In genomic region chr13:47818924-47819564, GRCm38 (mm10) we compare ENCODE assay signal across 21 mouse cellular contexts.
DNase-seq lines count a peak whose midpoint lies in the region; ATAC-seq and TF ChIP-seq lines count a peak whose summit lies in the region.
"Had no signal": no experiment of that assay in that cellular context is flagged by ENCODE, and none has a peak within 500 bp of the region (broad histone marks: within the 10 kb centered on the region; RNA-seq: fewer than 3 reads in every experiment).

No protein-coding gene starts in this region.

- H3K9me3 ChIP-seq in lung, postnatal 0 days (ENCODE audit: low read length): no peaks in the 10 kb centered on the region
- no peaks in the 10 kb centered on the region for H3K9me3 ChIP-seq in stomach, embryonic 16.5 days (replicated peaks; ENCODE audit: control insufficient read depth, low read length)
- H3K9me3 ChIP-seq: embryonic facial prominence, embryonic 12.5 days; forebrain, embryonic 15.5 days; heart, embryonic 10.5 days; midbrain, embryonic 13.5 days; neural tube, embryonic 13.5 days had no signal

- peak; percentile 80 for ATAC-seq in lung, postnatal 0 days
- peak; percentile 92 for ATAC-seq in stomach, embryonic 16.5 days (ENCODE audit: insufficient read depth, low FRiP score)
- ATAC-seq: forebrain, embryonic 15.5 days; midbrain, embryonic 13.5 days had no signal

- no peaks in the 10 kb centered on the region for H3K36me3 ChIP-seq in lung, postnatal 0 days (ENCODE audit: insufficient read depth, low read length)
- H3K36me3 ChIP-seq in stomach, embryonic 16.5 days (ENCODE audit: control insufficient read depth, insufficient read depth, low read length): no peaks in the 10 kb centered on the region
- H3K36me3 ChIP-seq: embryonic facial prominence, embryonic 12.5 days; forebrain, embryonic 15.5 days; heart, embryonic 10.5 days; midbrain, embryonic 13.5 days; neural tube, embryonic 13.5 days had no signal

- no peaks in the 10 kb centered on the region for H3K27me3 ChIP-seq in lung, postnatal 0 days (replicated peaks; ENCODE audit: insufficient read depth, low read length)
- H3K27me3 ChIP-seq in stomach, embryonic 16.5 days (ENCODE audit: control insufficient read depth, insufficient read depth, low read length): no peaks in the 10 kb centered on the region
- H3K27me3 ChIP-seq: embryonic facial prominence, embryonic 12.5 days; forebrain, embryonic 15.5 days; midbrain, embryonic 13.5 days; neural tube, embryonic 13.5 days had no signal

- H3K27ac ChIP-seq in lung, postnatal 0 days (ENCODE audit: low read length): no peak overlapping the region
- no peak overlapping the region for H3K27ac ChIP-seq in stomach, embryonic 16.5 days (ENCODE audit: low read length)
- H3K27ac ChIP-seq: embryonic facial prominence, embryonic 12.5 days; forebrain, embryonic 15.5 days; gastrocnemius, adult 2 months; heart, embryonic 10.5 days; hindbrain, embryonic 14.5 days; liver, embryonic 14.5 days; midbrain, embryonic 13.5 days; neural tube, embryonic 13.5 days had no signal

- peak; percentile 19 to 63 for DNase-seq in adrenal gland, adult (ENCODE audit: inconsistent age in 2 of 2, low spot score in 1 of 2)
- DNase-seq in adrenal gland, postnatal 10 days: no peak
- DNase-seq in lung, adult 18-20 months: peak; percentile 29 to 35
- no peak for DNase-seq in lung, postnatal 14 days
- peak; percentile 62 for DNase-seq in lung, postnatal 0 days (ENCODE audit: low spot score)
- no peak for DNase-seq in frontal cortex, postnatal 25 days (ENCODE audit: low spot score in 2 of 2)
- DNase-seq in layer of hippocampus, postnatal 36 days: no peak
- DNase-seq: cerebellum, adult 9-11 months; gastrocnemius, adult 2 months; heart, postnatal 14 days; right cerebral cortex, adult 18-20 months; thymus, postnatal 36 days had no signal

- H3K9ac ChIP-seq in lung, postnatal 0 days (replicated peaks; ENCODE audit: low read depth): no peak overlapping the region
- H3K9ac ChIP-seq in stomach, embryonic 16.5 days (ENCODE audit: low read length): no peak overlapping the region
- H3K9ac ChIP-seq: embryonic facial prominence, embryonic 12.5 days; forebrain, embryonic 15.5 days; hindbrain, embryonic 14.5 days; liver, embryonic 14.5 days; midbrain, embryonic 13.5 days; neural tube, embryonic 13.5 days had no signal

- WGBS in lung, postnatal 0 days: 16% methylated on average over 9 of the region's 9 CpGs
- 34% methylated on average over 9 of the region's 9 CpGs for WGBS in stomach, embryonic 16.5 days

- H3K4me3 ChIP-seq in lung, postnatal 0 days (ENCODE audit: low read depth, low read length): no peak overlapping the region
- no peak overlapping the region for H3K4me3 ChIP-seq in stomach, embryonic 16.5 days (replicated peaks; ENCODE audit: low read length)
- H3K4me3 ChIP-seq: embryonic facial prominence, embryonic 12.5 days; erythroblast, embryonic 14.5 days; forebrain, embryonic 15.5 days; gastrocnemius, adult 2 months; heart, embryonic 10.5 days; midbrain, embryonic 13.5 days; neural tube, embryonic 13.5 days had no signal

- no peak for TF ChIP-seq EP300 in lung, postnatal 0 days (IDR thresholded peaks at IDR 0.05)

- no peak overlapping the region for H3K4me2 ChIP-seq in lung, postnatal 0 days (replicated peaks; ENCODE audit: low read depth, low read length)
- no peak overlapping the region for H3K4me2 ChIP-seq in stomach, embryonic 16.5 days (ENCODE audit: low read depth, low read length)
- H3K4me2 ChIP-seq: embryonic facial prominence, embryonic 12.5 days; forebrain, embryonic 15.5 days; hindbrain, embryonic 14.5 days; midbrain, embryonic 13.5 days; neural tube, embryonic 13.5 days had no signal

- no peaks in the 10 kb centered on the region; the same call in 1 of the 2 replicates for H3K4me1 ChIP-seq in lung, postnatal 0 days (ENCODE audit: insufficient read depth, low read depth, low read length)
- H3K4me1 ChIP-seq in stomach, embryonic 16.5 days (ENCODE audit: control insufficient read depth, insufficient read depth, low read length): peaks cover 10% of the 10 kb centered on the region; the same call in 1 of the 2 replicates
- H3K4me1 ChIP-seq: embryonic facial prominence, embryonic 12.5 days; forebrain, embryonic 15.5 days; heart, embryonic 10.5 days; midbrain, embryonic 13.5 days; neural tube, embryonic 13.5 days had no signal

- TF ChIP-seq CTCF in lung, postnatal 0 days (IDR thresholded peaks at IDR 0.05): no peak

Comparison
In these comparisons a context has a peak if more than half of its experiments do, and no peak if none do; other contexts are left out.
1. DNase-seq: peak in adrenal gland, adult (2 of 2), lung, adult 18-20 months (2 of 2) and lung, postnatal 0 days (single experiment); none in adrenal gland, postnatal 10 days (single experiment), lung, postnatal 14 days (single experiment), frontal cortex, postnatal 25 days (0 of 2) and layer of hippocampus, postnatal 36 days (0 of 2).